Mouse (Mus musculus) kidney, postnatal 14 days (tissue): ENCODE data around the gene Ttc5.
"Not testable (repeated sequence)": the region's sequence is repeated elsewhere in the genome, so short reads cannot be mapped to it uniquely, and the experiment has no call there.

ENCODE experiments used
- DNase-seq: peaks from one replicate; pipeline ENCODE4 v3.0.0; 2022; ENCODE audit warnings: mixed read lengths

The Ttc5 gene

GRCm38 (mm10) chr14:50765736-50766135 is 19.6 kb downstream of the Ttc5 start:
- no peak for DNase-seq

GRCm38 (mm10) chr14:50758416-50759085 is 26.8 kb downstream of the Ttc5 start:
- no peak for DNase-seq

- DNase-seq, result no peak
Measured at GRCm38 (mm10) chr14:50744994-50745393, 40.3 kb downstream of the Ttc5 start, which contains the start of gene Olfr749. TSS of gene Olfr749 (minus strand) at chr14:50745094.

GRCm38 (mm10) chr14:50741584-50741983 is 43.7 kb downstream of the Ttc5 start:
- DNase-seq, result no peak

GRCm38 (mm10) chr14:50740334-50740733 is 45.0 kb downstream of the Ttc5 start:
- no peak for DNase-seq

- not testable (repeated sequence) for DNase-seq
Measured at GRCm38 (mm10) chr14:50722371-50722770, 62.9 kb downstream of the Ttc5 start.

GRCm38 (mm10) chr14:50719875-50720274 is 65.4 kb downstream of the Ttc5 start:
- DNase-seq, result not testable (repeated sequence)
